Comparison of ENCODE assay signal across 20 mouse cellular contexts in genomic region chr1:11895715-11896114, GRCm38 (mm10).
DNase-seq lines count a peak whose midpoint lies in the region; ATAC-seq and TF ChIP-seq lines count a peak whose summit lies in the region.
"Had no signal": no experiment of that assay in that cellular context is flagged by ENCODE, and none has a peak within 500 bp of the region (broad histone marks: within the 10 kb centered on the region; RNA-seq: fewer than 3 reads in every experiment).

No protein-coding gene starts in this region.

- H3K36me3 ChIP-seq in forebrain, embryonic 16.5 days (ENCODE audit: control insufficient read depth, insufficient read depth), result no peaks in the 10 kb centered on the region
- H3K36me3 ChIP-seq in forebrain, embryonic 12.5 days (replicated peaks), result no peaks in the 10 kb centered on the region
- no peaks in the 10 kb centered on the region for H3K36me3 ChIP-seq in lung, embryonic 15.5 days
- H3K36me3 ChIP-seq: embryonic facial prominence, embryonic 12.5 days; liver, embryonic 15.5 days; neural tube, embryonic 13.5 days had no signal

- H3K4me3 ChIP-seq in forebrain, embryonic 16.5 days (replicated peaks; ENCODE audit: low read length), result no peak overlapping the region
- no peak overlapping the region for H3K4me3 ChIP-seq in forebrain, embryonic 12.5 days (replicated peaks)
- H3K4me3 ChIP-seq in lung, embryonic 15.5 days, result no peak overlapping the region
- no peak overlapping the region for H3K4me3 ChIP-seq in lung, adult 2 months (replicated peaks; ENCODE audit: extremely low read depth, low read depth, low read length)
- H3K4me3 ChIP-seq: embryonic facial prominence, embryonic 12.5 days; liver, embryonic 15.5 days; neural tube, embryonic 13.5 days had no signal

- H3K4me2 ChIP-seq in forebrain, embryonic 16.5 days (ENCODE audit: low read length), result no peak overlapping the region
- no peak overlapping the region for H3K4me2 ChIP-seq in forebrain, embryonic 12.5 days
- H3K4me2 ChIP-seq in lung, embryonic 15.5 days, result no peak overlapping the region
- H3K4me2 ChIP-seq: embryonic facial prominence, embryonic 12.5 days; heart, embryonic 11.5 days; liver, embryonic 15.5 days; neural tube, embryonic 13.5 days had no signal

- peak; percentile 18; the same call in 1 of the 2 replicates for ATAC-seq in forebrain, embryonic 16.5 days
- ATAC-seq in forebrain, embryonic 12.5 days (ENCODE audit: low FRiP score), result no peak
- peak; percentile 62 for ATAC-seq in lung, embryonic 15.5 days (ENCODE audit: borderline replicate concordance, extremely low read depth, low FRiP score, low TSS enrichment)
- no peak for ATAC-seq in inflammation-experienced regulatory T-cells, adult 6 months
- ATAC-seq: activated CD4-positive, CD25-positive, alpha-beta regulatory T cell, adult 4 months had no signal

- H3K4me1 ChIP-seq in forebrain, embryonic 16.5 days (replicated peaks; ENCODE audit: control insufficient read depth, insufficient read depth, low read length), result no peaks in the 10 kb centered on the region; the same call in 1 of the 2 replicates
- H3K4me1 ChIP-seq in forebrain, embryonic 12.5 days, result no peaks in the 10 kb centered on the region
- H3K4me1 ChIP-seq in lung, embryonic 15.5 days, result peaks cover 5% of the 10 kb centered on the region
- H3K4me1 ChIP-seq in lung, adult 2 months (ENCODE audit: control insufficient read depth, insufficient read depth, low read length), result no peaks in the 10 kb centered on the region
- H3K4me1 ChIP-seq: embryonic facial prominence, embryonic 12.5 days; liver, embryonic 15.5 days; neural tube, embryonic 13.5 days had no signal

- TF ChIP-seq POLR2A in lung, adult 2 months (IDR thresholded peaks at IDR 0.05; ENCODE audit: borderline replicate concordance, extremely low read depth, low read depth, low read length), result no peak

- H3K27me3 ChIP-seq in forebrain, embryonic 16.5 days (replicated peaks; ENCODE audit: control insufficient read depth, insufficient read depth, low read length), result no peaks in the 10 kb centered on the region
- H3K27me3 ChIP-seq in forebrain, embryonic 12.5 days, result no peaks in the 10 kb centered on the region
- H3K27me3 ChIP-seq in lung, embryonic 15.5 days, result no peaks in the 10 kb centered on the region
- H3K27me3 ChIP-seq: embryonic facial prominence, embryonic 12.5 days; liver, embryonic 15.5 days; neural tube, embryonic 13.5 days had no signal

- peak; percentile 13 for DNase-seq in layer of hippocampus, adult 11-12 months (ENCODE audit: low spot score)
- DNase-seq in layer of hippocampus, postnatal 36 days, result no peak
- DNase-seq in lung, adult 2 months, result no peak
- DNase-seq in lung, postnatal 10 days, result peak; percentile 54
- DNase-seq: adrenal gland, postnatal 36 days; gastrocnemius, postnatal 25 days; heart, postnatal 4 days; kidney, adult 18-20 months; kidney, postnatal 14 days; right cerebral cortex, postnatal 4 days; thymus, adult 2 months had no signal

- H3K27ac ChIP-seq in forebrain, embryonic 16.5 days (ENCODE audit: low read length), result no peak overlapping the region
- H3K27ac ChIP-seq in forebrain, embryonic 12.5 days, result no peak overlapping the region
- no peak overlapping the region for H3K27ac ChIP-seq in lung, embryonic 15.5 days
- H3K27ac ChIP-seq: embryonic facial prominence, embryonic 12.5 days; liver, embryonic 15.5 days; neural tube, embryonic 13.5 days had no signal

- H3K9me3 ChIP-seq in forebrain, embryonic 16.5 days (ENCODE audit: control insufficient read depth, low read length), result no peaks in the 10 kb centered on the region
- H3K9me3 ChIP-seq in forebrain, embryonic 12.5 days, result no peaks in the 10 kb centered on the region
- no peaks in the 10 kb centered on the region for H3K9me3 ChIP-seq in lung, embryonic 15.5 days
- H3K9me3 ChIP-seq: embryonic facial prominence, embryonic 12.5 days; liver, embryonic 15.5 days; neural tube, embryonic 13.5 days had no signal

- H3K9ac ChIP-seq in forebrain, embryonic 16.5 days (replicated peaks; ENCODE audit: low read depth, low read length), result no peak overlapping the region
- H3K9ac ChIP-seq in forebrain, embryonic 12.5 days, result no peak overlapping the region
- no peak overlapping the region for H3K9ac ChIP-seq in lung, embryonic 15.5 days
- H3K9ac ChIP-seq: embryonic facial prominence, embryonic 12.5 days; liver, embryonic 15.5 days; neural tube, embryonic 13.5 days had no signal

- no peak for TF ChIP-seq CTCF in lung, adult 2 months (IDR thresholded peaks at IDR 0.05; ENCODE audit: insufficient read depth, low read length)

- 50% methylated on average over 3 of the region's 3 CpGs for WGBS in forebrain, embryonic 16.5 days
- 75% methylated on average over 3 of the region's 3 CpGs for WGBS in forebrain, embryonic 12.5 days
- 27% methylated on average over 3 of the region's 3 CpGs for WGBS in lung, embryonic 15.5 days
- WGBS in lung, adult 2 months, result 60% methylated on average over 3 of the region's 3 CpGs

Comparison
In these comparisons a context has a peak if more than half of its experiments do, and no peak if none do; other contexts are left out.
1. ATAC-seq: peak in forebrain, embryonic 16.5 days (single experiment) and lung, embryonic 15.5 days (single experiment); none in forebrain, embryonic 12.5 days (single experiment) and inflammation-experienced regulatory T-cells, adult 6 months (single experiment).
2. DNase-seq: peak in layer of hippocampus, adult 11-12 months (single experiment) and lung, postnatal 10 days (single experiment); none in layer of hippocampus, postnatal 36 days (0 of 2) and lung, adult 2 months (single experiment).